Mouse (Mus musculus) kidney, postnatal 4 days (tissue): Measurements from ENCODE around the gene Tas2r107.
"Not testable (repeated sequence)": the region's sequence is repeated elsewhere in the genome, so short reads cannot be mapped to it uniquely, and the experiment has no call there.

Source experiments
- DNase-seq, 2 experiments: peaks; one replicate each; pipeline ENCODE4 v3.0.0; 2021; ENCODE audit warnings: mixed read lengths in 2 of 2

Gene Tas2r107

DNA sequence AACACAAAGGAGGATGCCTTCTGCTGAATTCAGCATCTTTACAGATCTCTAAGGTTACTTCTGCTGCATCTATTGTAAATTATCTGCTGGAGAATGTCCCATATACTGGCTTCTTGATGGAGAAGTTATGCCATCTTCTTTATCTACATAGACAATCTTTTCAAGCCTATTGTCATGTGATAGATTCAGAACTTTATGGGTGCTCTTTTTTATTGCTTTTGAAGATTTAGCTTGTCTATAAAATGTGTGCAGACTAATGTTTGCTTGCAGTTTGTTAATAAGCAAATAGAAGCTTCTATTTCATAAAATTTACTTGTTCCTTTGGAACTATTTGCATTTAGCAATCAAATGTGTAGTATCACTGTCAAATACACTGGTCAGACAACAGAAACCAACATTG, at the start of gene Tas2r107:
Gene Tas2r107, minus strand, starts transcription at position 101 of the 400 bp plus-strand sequence.
- no peak for DNase-seq

GRCm38 (mm10) chr6:131689963-131690362, 30.0 kb upstream of the Tas2r107 start, which contains the start of gene Tas2r114:
Gene Tas2r114 (minus strand): TSS chr6:131690063.
- DNase-seq = no peak

- DNase-seq = no peak
Measured at GRCm38 (mm10) chr6:131687395-131687794, 27.4 kb upstream of the Tas2r107 start, which contains the start of gene Tas2r105. Gene Tas2r105 (minus strand): TSS chr6:131687495.

- no peak for DNase-seq
Measured at GRCm38 (mm10) chr6:131685644-131686043, 25.7 kb upstream of the Tas2r107 start, which contains the start of gene Tas2r104. Gene Tas2r104 (minus strand): TSS chr6:131685744.

DNA sequence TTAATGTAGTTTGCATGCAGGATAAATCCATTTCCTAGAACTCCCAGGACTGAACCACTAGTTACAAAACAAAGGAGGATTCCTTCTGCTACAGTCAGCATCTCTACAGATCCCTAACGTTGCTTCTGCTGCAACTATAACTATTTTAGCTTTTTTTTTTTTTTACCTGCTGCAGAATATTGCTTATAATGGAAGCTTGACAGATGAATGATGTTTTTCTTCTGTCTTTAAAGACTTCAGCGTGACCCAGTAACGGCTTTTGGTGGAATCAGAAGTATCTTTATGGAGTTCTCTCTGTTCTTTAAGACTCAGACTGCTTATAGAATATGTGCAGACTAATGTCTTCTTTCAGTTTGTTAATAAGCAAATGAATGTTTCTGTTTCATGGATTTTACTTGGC, 18.8 kb upstream of the Tas2r107 start, which contains the start of gene Tas2r106:
Gene Tas2r106, minus strand, starts transcription at position 101 of the 400 bp plus-strand sequence.
- DNase-seq = no peak

DNA sequence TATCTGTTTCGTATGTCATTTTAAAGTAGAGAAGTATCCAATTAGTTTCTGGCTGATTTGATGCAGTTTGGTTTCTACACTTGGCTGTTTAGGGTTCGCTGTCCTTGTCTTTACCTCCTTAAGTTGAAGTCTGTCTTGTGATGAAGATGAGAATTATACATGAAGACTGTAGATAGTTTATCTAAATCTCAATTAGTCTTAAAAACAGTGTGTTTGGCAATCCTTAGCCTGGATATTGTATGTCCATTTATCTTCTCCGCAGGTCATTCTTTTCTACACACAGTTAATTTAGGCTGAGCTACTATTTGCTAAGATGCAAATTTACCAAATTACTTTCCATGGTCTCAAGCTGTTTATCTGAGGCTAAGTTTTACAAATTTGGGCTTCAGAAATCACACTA, 29.1 kb downstream of the Tas2r107 start, which contains the start of gene Tas2r130:
Gene Tas2r130, minus strand, starts transcription at position 101 of the 400 bp plus-strand sequence.
- DNase-seq = no peak

DNA sequence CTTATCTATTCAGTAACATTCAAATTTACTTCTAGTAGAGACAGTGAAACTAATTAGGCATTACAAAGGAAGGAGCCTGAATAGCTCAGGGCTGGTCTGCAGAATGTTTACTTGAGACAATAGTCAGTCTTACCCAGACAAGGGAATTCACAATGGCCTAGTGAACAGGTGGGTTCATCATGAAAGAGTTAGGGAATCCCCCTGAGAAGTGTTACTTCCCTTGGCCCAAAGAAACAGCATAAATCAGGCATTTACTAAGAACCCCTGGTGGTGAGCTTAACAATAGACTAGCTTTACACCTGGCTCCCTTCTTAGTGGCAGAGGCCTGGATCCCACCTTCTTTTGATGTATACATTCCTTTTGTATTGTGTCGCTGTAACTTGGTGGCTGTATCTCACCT, 50.0 kb downstream of the Tas2r107 start:
- not testable (repeated sequence) for DNase-seq
